Mouse (Mus musculus): Measurements from ENCODE around the gene Stk38. TPM values are rescaled to one million over a fixed set of nuclear protein-coding genes. Genes with fewer than 3 reads are reported as not detected.

Gene Stk38
- polyA plus RNA-seq, 1 experiment from 2014 or later, result 121 TPM

DNA sequence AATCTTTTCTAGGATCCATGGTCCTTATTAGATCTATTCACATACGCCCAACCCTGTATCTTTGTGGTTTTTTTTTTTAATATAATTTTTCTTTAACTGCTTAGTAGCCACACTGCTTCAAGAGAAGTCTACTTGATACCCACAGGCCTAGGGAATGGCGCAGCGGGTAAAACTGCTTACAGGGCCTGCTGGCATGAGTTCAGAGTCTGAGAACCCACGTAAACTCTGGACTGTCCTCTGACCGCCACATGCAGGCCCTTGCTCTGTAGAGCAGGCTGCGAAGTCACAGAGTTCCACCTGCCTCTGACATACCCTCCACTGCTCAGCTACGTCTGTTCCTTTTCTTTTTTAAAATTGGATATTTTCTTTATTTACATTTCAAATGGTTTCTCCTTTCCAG, 63.3 kb downstream of the Stk38 start:
- Histone ChIP-seq H3K4me2 (ENCODE audit: low read depth, low read length) (no peak overlapping the region), H3K4me1 (ENCODE audit: control insufficient read depth, insufficient read depth, low read length) (no peaks in the 10 kb centered on the region), H3K9me3 (replicated peaks; ENCODE audit: control insufficient read depth, low read length) (no peaks in the 10 kb centered on the region), H3K9ac (replicated peaks; ENCODE audit: low read length) (no peak overlapping the region), H3K36me3 (replicated peaks; ENCODE audit: control insufficient read depth, insufficient read depth, low read depth, low read length) (no peaks in the 10 kb centered on the region), H3K27ac (replicated peaks; ENCODE audit: low read depth, low read length) (no peak overlapping the region), H3K4me3 (ENCODE audit: low read depth, low read length) (no peak overlapping the region), H3K27me3 (ENCODE audit: control insufficient read depth, insufficient read depth, low read length) (no peaks in the 10 kb centered on the region)
- DNase-seq (ENCODE audit: low spot score) (no peak), ATAC-seq (replicated peaks; ENCODE audit: insufficient number of reproducible peaks, low FRiP score, low TSS enrichment, low read depth) (no peak)
- WGBS, result 92% methylated on average over 7 of the region's 7 CpGs

DNA sequence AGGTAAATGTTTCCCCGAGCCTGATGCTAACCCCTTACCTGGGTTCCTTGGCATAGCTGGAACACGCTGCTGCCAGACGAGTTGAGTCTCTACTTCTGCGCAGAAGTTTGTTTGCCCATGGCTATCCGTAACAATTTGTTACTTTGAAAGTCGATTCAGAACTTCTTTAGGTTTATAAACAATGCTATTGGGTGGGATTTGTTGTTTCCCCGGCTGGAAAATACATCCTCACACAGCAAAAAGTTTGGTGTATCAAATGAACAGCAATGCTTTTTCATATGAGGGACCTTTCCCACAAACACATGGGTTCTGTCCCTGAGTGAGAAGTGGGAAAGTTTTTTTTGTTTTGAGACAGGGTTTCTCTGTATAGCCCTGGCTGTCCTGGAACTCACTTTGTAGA, 64.1 kb downstream of the Stk38 start, which contains the start of gene Pxt1:
Gene Pxt1 (minus strand): TSS at position 101 of the 400 bp plus-strand sequence.
- Histone ChIP-seq H3K36me3 (replicated peaks; ENCODE audit: control insufficient read depth, insufficient read depth, low read depth, low read length) (no peaks in the 10 kb centered on the region), H3K27me3 (ENCODE audit: control insufficient read depth, insufficient read depth, low read length) (no peaks in the 10 kb centered on the region), H3K4me1 (ENCODE audit: control insufficient read depth, insufficient read depth, low read length) (no peaks in the 10 kb centered on the region), H3K27ac (replicated peaks; ENCODE audit: low read depth, low read length) (no peak within 1 kb of the TSS), H3K9me3 (replicated peaks; ENCODE audit: control insufficient read depth, low read length) (no peaks in the 10 kb centered on the region), H3K9ac (replicated peaks; ENCODE audit: low read length) (no peak within 1 kb of the TSS), H3K4me2 (ENCODE audit: low read depth, low read length) (no peak within 1 kb of the TSS), H3K4me3 (ENCODE audit: low read depth, low read length) (no peak within 1 kb of the TSS)
- DNase-seq (ENCODE audit: low spot score) (no peak), ATAC-seq (replicated peaks; ENCODE audit: insufficient number of reproducible peaks, low FRiP score, low TSS enrichment, low read depth) (no peak)
- 87% methylated on average over 7 of the region's 7 CpGs for WGBS

DNA sequence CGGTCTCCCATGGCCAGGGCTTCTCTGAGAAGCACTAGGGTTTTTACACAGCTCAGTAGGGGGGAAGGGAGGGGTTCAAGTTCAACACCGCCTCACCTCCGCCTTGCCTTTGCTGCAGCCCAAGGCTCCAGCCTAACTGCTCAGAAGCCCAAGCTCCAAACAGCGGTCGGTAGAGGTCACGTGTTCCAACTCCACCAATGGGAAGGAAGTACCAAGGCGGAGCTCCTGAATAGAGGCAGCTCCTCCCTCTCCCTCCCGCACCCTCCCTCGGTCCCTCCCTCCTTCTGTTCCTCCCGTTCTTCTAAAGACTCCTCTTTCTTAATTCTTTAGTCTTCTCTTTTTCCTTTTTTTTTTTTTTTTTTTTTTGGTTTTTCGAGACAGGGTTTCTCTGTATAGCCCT, 65.7 kb downstream of the Stk38 start:
- Histone ChIP-seq H3K27ac (replicated peaks; ENCODE audit: low read depth, low read length) (no peak overlapping the region), H3K9me3 (replicated peaks; ENCODE audit: control insufficient read depth, low read length) (no peaks in the 10 kb centered on the region), H3K27me3 (ENCODE audit: control insufficient read depth, insufficient read depth, low read length) (no peaks in the 10 kb centered on the region), H3K4me2 (ENCODE audit: low read depth, low read length) (no peak overlapping the region), H3K4me3 (ENCODE audit: low read depth, low read length) (no peak overlapping the region), H3K9ac (replicated peaks; ENCODE audit: low read length) (no peak overlapping the region), H3K4me1 (ENCODE audit: control insufficient read depth, insufficient read depth, low read length) (no peaks in the 10 kb centered on the region), H3K36me3 (replicated peaks; ENCODE audit: control insufficient read depth, insufficient read depth, low read depth, low read length) (no peaks in the 10 kb centered on the region)
- DNase-seq (ENCODE audit: low spot score) (no peak), ATAC-seq (replicated peaks; ENCODE audit: insufficient number of reproducible peaks, low FRiP score, low TSS enrichment, low read depth) (no peak)
- WGBS, result 80% methylated on average over 10 of the region's 11 CpGs

DNA sequence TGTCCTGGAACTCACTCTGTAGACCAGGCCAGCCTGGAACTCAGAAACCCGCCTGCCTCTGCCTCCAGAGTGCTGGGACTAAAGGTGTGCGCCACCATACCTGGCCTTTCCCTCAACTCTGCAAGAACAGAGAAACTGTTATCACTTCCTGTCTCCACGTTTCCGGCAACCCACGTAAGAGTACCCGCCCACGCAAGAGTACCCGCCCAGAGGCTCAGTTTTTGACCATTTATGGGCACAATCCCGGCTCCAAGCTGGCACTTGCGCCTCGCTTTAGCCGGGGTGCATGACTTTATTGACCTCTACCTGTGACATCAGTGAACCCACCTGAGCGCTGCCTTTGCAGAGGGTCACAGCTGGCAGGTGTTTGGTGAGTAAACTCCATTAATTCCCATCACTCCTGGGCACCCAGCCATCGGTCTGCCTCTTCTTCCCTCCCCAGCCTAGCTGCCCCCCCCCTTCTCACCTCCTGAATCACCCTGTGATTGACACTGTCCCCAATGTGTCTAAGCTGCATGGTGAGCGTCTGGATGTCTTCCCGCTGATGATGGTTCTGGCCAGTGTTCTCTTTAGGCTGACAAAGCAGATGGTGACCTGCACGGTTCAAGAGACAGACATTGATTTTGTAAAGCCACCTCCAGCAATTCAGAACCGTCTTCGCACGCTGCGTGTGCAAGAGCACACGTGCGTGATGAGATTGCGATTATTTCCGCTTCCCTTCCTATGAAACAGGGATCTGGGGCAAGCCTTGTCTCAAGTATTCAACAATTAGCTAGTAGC, 66.8 kb downstream of the Stk38 start:
- H3K4me1 ChIP-seq (ENCODE audit: control insufficient read depth, insufficient read depth, low read length), result no peaks in the 10 kb centered on the region
- 94% methylated on average over 25 of the region's 25 CpGs for WGBS
- no peaks in the 10 kb centered on the region for H3K9me3 ChIP-seq (replicated peaks; ENCODE audit: control insufficient read depth, low read length)
- ATAC-seq (replicated peaks; ENCODE audit: insufficient number of reproducible peaks, low FRiP score, low TSS enrichment, low read depth), result no peak
- H3K4me3 ChIP-seq (ENCODE audit: low read depth, low read length), result no peak overlapping the region
- no peak overlapping the region for H3K9ac ChIP-seq (replicated peaks; ENCODE audit: low read length)
- no peak for DNase-seq (ENCODE audit: low spot score)
- H3K27me3 ChIP-seq (ENCODE audit: control insufficient read depth, insufficient read depth, low read length), result no peaks in the 10 kb centered on the region
- H3K36me3 ChIP-seq (replicated peaks; ENCODE audit: control insufficient read depth, insufficient read depth, low read depth, low read length), result no peaks in the 10 kb centered on the region
- H3K4me2 ChIP-seq (ENCODE audit: low read depth, low read length), result no peak overlapping the region
- no peak overlapping the region for H3K27ac ChIP-seq (replicated peaks; ENCODE audit: low read depth, low read length)

- Histone ChIP-seq H3K4me3 (ENCODE audit: low read depth, low read length) (no peak overlapping the region), H3K9me3 (replicated peaks; ENCODE audit: control insufficient read depth, low read length) (no peaks in the 10 kb centered on the region), H3K36me3 (replicated peaks; ENCODE audit: control insufficient read depth, insufficient read depth, low read depth, low read length) (no peaks in the 10 kb centered on the region), H3K4me1 (ENCODE audit: control insufficient read depth, insufficient read depth, low read length) (no peaks in the 10 kb centered on the region), H3K9ac (replicated peaks; ENCODE audit: low read length) (no peak overlapping the region), H3K27ac (replicated peaks; ENCODE audit: low read depth, low read length) (no peak overlapping the region), H3K27me3 (ENCODE audit: control insufficient read depth, insufficient read depth, low read length) (no peaks in the 10 kb centered on the region), H3K4me2 (ENCODE audit: low read depth, low read length) (no peak overlapping the region)
- 79% methylated on average over 10 of the region's 10 CpGs for WGBS
- no peak for DNase-seq (ENCODE audit: low spot score)
- ATAC-seq (replicated peaks; ENCODE audit: insufficient number of reproducible peaks, low FRiP score, low TSS enrichment, low read depth), result no peak
Measured at GRCm38 (mm10) chr17:28936622-28937345, 71.0 kb downstream of the Stk38 start.

DNA sequence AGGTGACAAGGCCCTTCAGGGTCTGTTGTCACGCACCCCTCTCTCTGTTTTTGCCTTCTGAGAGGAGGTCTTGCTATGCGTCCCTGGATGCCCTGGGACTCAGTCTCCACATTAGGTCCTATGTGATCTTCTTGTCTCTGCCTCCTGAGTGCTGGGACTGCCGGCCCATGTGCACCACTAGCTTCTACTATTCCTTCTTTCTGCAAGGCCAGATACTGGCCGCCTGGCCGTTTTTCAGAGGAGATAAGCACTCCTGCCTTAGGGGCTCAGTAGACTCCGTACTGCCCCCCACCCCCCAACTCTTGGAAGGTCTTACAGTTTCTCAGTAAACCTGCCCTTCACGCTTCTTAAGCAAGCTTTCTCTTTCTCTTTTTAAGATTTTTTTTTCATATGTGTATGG, 71.7 kb downstream of the Stk38 start:
- no peaks in the 10 kb centered on the region for H3K4me1 ChIP-seq (ENCODE audit: control insufficient read depth, insufficient read depth, low read length)
- ATAC-seq (replicated peaks; ENCODE audit: insufficient number of reproducible peaks, low FRiP score, low TSS enrichment, low read depth), result no peak
- H3K4me3 ChIP-seq (ENCODE audit: low read depth, low read length), result no peak overlapping the region

GRCm38 (mm10) chr17:28934120-28934916, 73.5 kb downstream of the Stk38 start:
- no peaks in the 10 kb centered on the region for H3K36me3 ChIP-seq (replicated peaks; ENCODE audit: control insufficient read depth, insufficient read depth, low read depth, low read length)
- no peak for DNase-seq (ENCODE audit: low spot score)
- H3K4me2 ChIP-seq (ENCODE audit: low read depth, low read length), result no peak overlapping the region
- H3K4me1 ChIP-seq (ENCODE audit: control insufficient read depth, insufficient read depth, low read length), result no peaks in the 10 kb centered on the region; the same call in 1 of the 2 replicates
- no peak overlapping the region for H3K9ac ChIP-seq (replicated peaks; ENCODE audit: low read length)
- no peaks in the 10 kb centered on the region for H3K9me3 ChIP-seq (replicated peaks; ENCODE audit: control insufficient read depth, low read length)
- H3K27ac ChIP-seq (replicated peaks; ENCODE audit: low read depth, low read length), result no peak overlapping the region
- no peak overlapping the region for H3K4me3 ChIP-seq (ENCODE audit: low read depth, low read length)
- ATAC-seq (replicated peaks; ENCODE audit: insufficient number of reproducible peaks, low FRiP score, low TSS enrichment, low read depth), result no peak
- WGBS, result 77% methylated on average over 19 of the region's 19 CpGs
- H3K27me3 ChIP-seq (ENCODE audit: control insufficient read depth, insufficient read depth, low read length), result no peaks in the 10 kb centered on the region

More for the DNA sequence above, 71.7 kb downstream of the Stk38 start:
- Histone ChIP-seq H3K36me3 (replicated peaks; ENCODE audit: control insufficient read depth, insufficient read depth, low read depth, low read length) (no peaks in the 10 kb centered on the region), H3K27me3 (ENCODE audit: control insufficient read depth, insufficient read depth, low read length) (no peaks in the 10 kb centered on the region), H3K9ac (replicated peaks; ENCODE audit: low read length) (no peak overlapping the region), H3K27ac (replicated peaks; ENCODE audit: low read depth, low read length) (no peak overlapping the region), H3K4me2 (ENCODE audit: low read depth, low read length) (no peak overlapping the region), H3K9me3 (replicated peaks; ENCODE audit: control insufficient read depth, low read length) (no peaks in the 10 kb centered on the region)
- WGBS, result 83% methylated on average over 7 of the region's 7 CpGs
- DNase-seq (ENCODE audit: low spot score), result no peak

All from embryonic facial prominence, embryonic 11.5 days (tissue).